Mouse (Mus musculus) liver, postnatal 0 days (tissue): ENCODE results near the gene Uhrf1.

ENCODE experiments used
- CTCF ChIP-seq: sonication (generic); IDR thresholded peaks from 2 replicates; pipeline ENCODE4 v1.5.1; 2016; ENCODE audit warnings: antibody characterized with exemption, low read depth
- EP300 ChIP-seq: IDR thresholded peaks from 2 replicates; pipeline ENCODE4 v1.6.1; 2016; ENCODE audit warnings: antibody characterized with exemption, low read depth, mild to moderate bottlenecking

DNA sequence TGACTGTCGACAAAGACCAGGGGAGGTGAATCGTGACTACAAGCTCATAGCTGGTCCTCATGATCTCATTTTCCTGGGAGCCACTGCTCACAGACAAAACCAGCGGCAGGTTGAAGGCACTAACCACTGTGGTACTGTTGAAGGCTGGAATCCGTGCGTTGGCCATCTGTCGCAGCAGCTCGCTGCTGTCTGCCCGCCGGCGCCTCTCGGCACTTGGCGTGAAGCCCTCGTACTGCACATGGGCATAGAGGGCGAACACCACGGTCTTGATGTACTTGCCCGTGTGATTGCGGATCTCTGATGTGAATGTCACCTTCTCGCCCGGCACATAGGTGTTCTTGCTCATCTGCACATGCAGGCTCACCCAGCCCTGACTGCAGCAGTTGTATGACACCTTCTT is 8.9 kb upstream of the Uhrf1 start:
- TF ChIP-seq CTCF: no peak
- TF ChIP-seq EP300: no peak
